Mouse (Mus musculus) myocyte (in vitro differentiated cells): ENCODE results near the gene Usp48. TPM values are rescaled to one million over a fixed set of nuclear protein-coding genes. Genes with fewer than 3 reads are reported as not detected.
A peak's percentile ranks its signal among the peaks of the same experiment; 100 is the strongest.

ENCODE experiments used
- H3K27me3 ChIP-seq: one replicate; pipeline ENCODE4 v1.6.1; 2011; ENCODE audit not compliant: control insufficient read depth, insufficient read depth, insufficient read length
- H3K36me3 ChIP-seq: one replicate; pipeline ENCODE4 v1.6.1; 2011; ENCODE audit not compliant: control insufficient read depth, insufficient read depth
- H3K4me2 ChIP-seq: one replicate; pipeline ENCODE4 v1.6.1; 2011; ENCODE audit warnings: low read depth, control low read depth
- H3K4me3 ChIP-seq: one replicate; pipeline ENCODE4 v1.5.1; 2011; ENCODE audit warnings: mild to moderate bottlenecking, control low read depth, moderate library complexity
- H3K79me2 ChIP-seq: one replicate; pipeline ENCODE4 v1.6.1; 2011; ENCODE audit not compliant: control insufficient read depth, insufficient read depth
- H3ac ChIP-seq: one replicate; pipeline ENCODE4 v1.6.1; 2011; ENCODE audit not compliant: control insufficient read depth, insufficient read length
- CEBPB ChIP-seq: IDR thresholded peaks from 2 replicates; pipeline ENCODE4 v1.6.1; 2011; ENCODE audit warnings: mild to moderate bottlenecking, moderate library complexity; ENCODE audit not compliant: poor library complexity, insufficient read depth, severe bottlenecking
- E2F4 ChIP-seq: IDR thresholded peaks from one replicate; pipeline ENCODE4 v1.6.1; 2011; ENCODE audit warnings: mild to moderate bottlenecking, control low read depth, moderate library complexity; ENCODE audit not compliant: insufficient read depth
- MAX ChIP-seq: IDR thresholded peaks from one replicate; pipeline ENCODE4 v1.6.1; 2011; ENCODE audit warnings: low read depth, mild to moderate bottlenecking, control low read depth
- MYOD1 ChIP-seq, 3 experiments: IDR thresholded peaks; one replicate each; pipeline ENCODE4 v1.6.1; 2011; ENCODE audit warnings: control low read depth in 2 of 3, low read depth in 2 of 3, mild to moderate bottlenecking in 2 of 3, moderate library complexity in 1 of 3; ENCODE audit not compliant: insufficient read length in 2 of 3, control insufficient read depth in 1 of 3
- MYOG ChIP-seq, 3 experiments: IDR thresholded peaks; one replicate each; pipeline ENCODE4 v1.6.1; 2011; ENCODE audit warnings: control low read depth in 2 of 3, low read depth in 2 of 3, mild to moderate bottlenecking in 2 of 3; ENCODE audit not compliant: insufficient read length in 2 of 3, control insufficient read depth in 1 of 3, insufficient read depth in 1 of 3
- POLR2A ChIP-seq: IDR thresholded peaks from one replicate; pipeline ENCODE4 v1.6.1; 2011; ENCODE audit warnings: low read depth, mild to moderate bottlenecking, control low read depth, moderate library complexity; ENCODE audit not compliant: insufficient read length
- POLR2AphosphoS2 ChIP-seq: IDR thresholded peaks from one replicate; pipeline ENCODE4 v1.6.1; 2011; ENCODE audit warnings: low read depth, control low read depth; ENCODE audit not compliant: insufficient read length
- REST ChIP-seq: IDR thresholded peaks from one replicate; pipeline ENCODE4 v1.6.1; 2011; ENCODE audit warnings: mild to moderate bottlenecking, control low read depth, moderate library complexity; ENCODE audit not compliant: insufficient read depth, insufficient read length
- SRF ChIP-seq: IDR thresholded peaks from one replicate; pipeline ENCODE4 v1.6.1; 2011; ENCODE audit warnings: low read depth; ENCODE audit not compliant: control insufficient read depth, insufficient read length
- TCF12 ChIP-seq: IDR thresholded peaks from one replicate; pipeline ENCODE4 v1.6.1; 2011; ENCODE audit warnings: mild to moderate bottlenecking, control low read depth; ENCODE audit not compliant: poor library complexity, insufficient read depth, severe bottlenecking
- TCF3 ChIP-seq: IDR thresholded peaks from one replicate; pipeline ENCODE4 v1.6.1; 2011; ENCODE audit warnings: low read depth, control low read depth; ENCODE audit not compliant: insufficient read length
- USF1 ChIP-seq: IDR thresholded peaks from one replicate; pipeline ENCODE4 v1.6.1; 2011; ENCODE audit warnings: low read depth, mild to moderate bottlenecking, control low read depth, moderate library complexity
- polyA plus RNA-seq: library from polyadenylated mRNA; unstranded; fragments of >200 nt; fragmentation: generic; extraction: Trizol; gene quantifications from one replicate; pipeline ENCODE4 v1.2.1, GENCODE M21; 2012; ENCODE audit warnings: missing spikeins

Usp48 gene
- polyA plus RNA-seq, 1 experiment = 14.2 TPM

- Histone ChIP-seq H3K4me2 (no peak overlapping the region), H3K4me3 (no peak overlapping the region), H3K27me3 (peaks cover 24% of the 10 kb centered on the region), H3K79me2 (no peaks in the 10 kb centered on the region), H3K36me3 (no peaks in the 10 kb centered on the region), H3ac (no peak overlapping the region)
- TF ChIP-seq TCF3 = no peak
- no peak for TF ChIP-seq REST
- TF ChIP-seq POLR2A = no peak
Observed at GRCm38 (mm10) chr4:137666958-137667345, 73.4 kb downstream of the Usp48 start.

- H3ac ChIP-seq = no peak overlapping the region
- no peak overlapping the region for H3K4me2 ChIP-seq
- no peaks in the 10 kb centered on the region for H3K79me2 ChIP-seq
- TF ChIP-seq TCF3 (no peak), TCF12 (no peak), POLR2AphosphoS2 (no peak), POLR2A (no peak), REST (no peak), USF1 (no peak), CEBPB (no peak), MAX (no peak), SRF (no peak), E2F4 (no peak)
- no peaks in the 10 kb centered on the region for H3K36me3 ChIP-seq
- no peak overlapping the region for H3K4me3 ChIP-seq
- peaks cover 24% of the 10 kb centered on the region for H3K27me3 ChIP-seq
Observed at GRCm38 (mm10) chr4:137667747-137668146, 74.2 kb downstream of the Usp48 start.

DNA sequence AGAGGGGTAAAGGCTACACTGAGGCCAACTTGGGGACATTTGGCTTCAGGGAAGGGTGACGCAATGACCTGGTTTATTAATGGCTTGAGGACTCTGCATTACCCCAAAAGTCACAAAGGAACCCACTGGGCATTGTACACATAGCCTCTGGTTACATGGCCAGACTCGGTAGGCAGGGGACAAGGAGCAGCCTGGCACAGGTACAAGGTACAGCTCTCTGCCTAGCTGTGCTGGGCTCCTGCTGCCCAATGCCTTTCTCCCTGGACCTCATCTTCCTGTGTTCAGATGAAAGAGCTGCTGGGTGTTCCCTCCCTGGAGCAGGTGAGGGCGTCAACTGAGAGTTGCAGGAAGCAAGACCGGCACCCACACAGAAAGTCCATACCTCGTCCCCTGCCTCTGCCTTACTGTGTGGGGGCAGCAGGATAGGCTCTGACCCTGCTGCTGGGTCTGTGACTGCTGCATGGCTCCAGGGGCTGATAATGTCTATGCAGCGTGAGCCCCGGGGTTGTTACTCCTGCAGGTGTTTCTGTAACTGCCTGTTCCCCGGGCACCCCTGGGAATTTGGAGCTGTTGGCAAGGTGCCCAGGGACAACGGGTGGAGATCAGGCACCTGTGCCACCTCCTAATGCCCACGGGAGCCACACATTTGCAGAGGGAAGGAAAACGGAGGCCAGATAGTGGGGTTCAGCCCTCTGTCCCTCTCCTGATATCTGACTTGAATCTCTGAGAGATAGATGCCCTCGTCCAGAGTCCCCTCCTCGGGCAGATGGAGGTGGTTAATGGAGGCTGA lies 78.4 kb downstream of the Usp48 start:
- TF ChIP-seq MAX (no peak), TCF12 (no peak), POLR2A (no peak), REST (no peak), MYOD1 (IDR thresholded peaks at IDR 0.05; ENCODE audit: control insufficient read depth in 1 of 3, insufficient read length in 2 of 3, low read depth in 2 of 3) (no peak), MYOG (IDR thresholded peaks at IDR 0.05; ENCODE audit: control insufficient read depth in 1 of 3, insufficient read depth in 1 of 3, insufficient read length in 2 of 3, low read depth in 2 of 3) (no peak), SRF (no peak), E2F4 (no peak), CEBPB (no peak), USF1 (no peak), TCF3 (no peak), POLR2AphosphoS2 (no peak)
- no peak overlapping the region for H3K4me2 ChIP-seq
- H3K4me3 ChIP-seq = no peak overlapping the region
- H3K79me2 ChIP-seq = no peaks in the 10 kb centered on the region
- no peaks in the 10 kb centered on the region for H3K36me3 ChIP-seq
- peaks cover 6% of the 10 kb centered on the region for H3K27me3 ChIP-seq
- no peak overlapping the region for H3ac ChIP-seq

DNA sequence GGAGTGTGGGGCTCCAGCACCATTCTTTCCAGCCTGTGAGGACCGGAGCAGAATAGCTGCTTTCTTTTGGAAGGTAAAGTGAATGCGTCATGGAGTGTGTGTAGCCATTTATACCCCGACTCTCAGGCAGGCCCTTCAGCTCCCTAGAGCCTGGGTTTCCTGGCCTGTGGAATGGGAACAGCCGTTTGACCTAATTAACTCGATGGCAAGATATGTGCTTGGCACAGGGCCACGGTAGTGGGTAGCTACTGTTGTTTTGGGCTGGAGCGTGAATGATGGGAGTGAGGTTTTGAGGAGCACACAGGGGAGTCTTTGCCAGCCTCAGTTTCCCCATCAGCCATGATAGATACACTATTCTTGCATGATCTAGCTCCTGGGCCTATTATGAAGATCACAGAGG lies 82.0 kb downstream of the Usp48 start:
- TF ChIP-seq TCF12 (no peak), REST (no peak), E2F4 (no peak), USF1 (no peak), TCF3 (no peak), CEBPB (no peak), MYOD1 (IDR thresholded peaks at IDR 0.05; ENCODE audit: control insufficient read depth in 1 of 3, insufficient read length in 2 of 3, low read depth in 2 of 3) (no peak), POLR2A (no peak), SRF (no peak), POLR2AphosphoS2 (no peak), MAX (no peak), MYOG (IDR thresholded peaks at IDR 0.05; ENCODE audit: control insufficient read depth in 1 of 3, insufficient read depth in 1 of 3, insufficient read length in 2 of 3, low read depth in 2 of 3) (no peak)
- peaks cover 22% of the 10 kb centered on the region for H3K27me3 ChIP-seq
- H3K4me2 ChIP-seq = no peak overlapping the region
- no peaks in the 10 kb centered on the region for H3K36me3 ChIP-seq
- no peak overlapping the region for H3K4me3 ChIP-seq
- no peaks in the 10 kb centered on the region for H3K79me2 ChIP-seq
- H3ac ChIP-seq = no peak overlapping the region

DNA sequence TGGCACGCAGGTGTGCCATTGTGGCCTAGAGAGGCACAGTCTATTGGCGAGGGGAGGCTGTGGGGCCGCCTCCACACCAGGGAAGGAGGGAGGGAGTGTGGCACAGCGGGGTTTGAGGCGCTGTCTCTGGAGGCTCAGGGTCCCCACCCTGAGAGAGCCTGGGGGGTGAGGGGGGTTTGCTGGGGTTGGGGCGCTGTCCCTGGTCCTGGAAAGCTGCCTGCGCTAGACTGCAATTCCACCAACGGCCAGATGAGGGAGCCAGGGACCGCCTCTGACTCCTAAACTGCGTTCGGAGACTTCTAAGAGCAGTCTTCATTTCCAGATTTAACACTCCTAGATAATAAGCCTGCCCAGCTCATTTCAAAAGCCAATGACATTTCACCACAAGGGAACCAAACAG lies 82.5 kb downstream of the Usp48 start:
- Histone ChIP-seq H3K27me3 (peaks cover 27% of the 10 kb centered on the region), H3K4me3 (no peak overlapping the region), H3ac (no peak overlapping the region), H3K36me3 (no peaks in the 10 kb centered on the region), H3K4me2 (no peak overlapping the region), H3K79me2 (no peaks in the 10 kb centered on the region)
- no peak for TF ChIP-seq POLR2A
- peak; percentile 87 for TF ChIP-seq REST
- TF ChIP-seq POLR2AphosphoS2 = no peak
- TF ChIP-seq USF1 = no peak
